Mouse (Mus musculus) heart, postnatal 0 days (tissue): Measurements from ENCODE around the gene Pdha1. TPM values are rescaled to one million over a fixed set of nuclear protein-coding genes. Genes with fewer than 3 reads are reported as not detected.
A peak's percentile ranks its signal among the peaks of the same experiment; 100 is the strongest.

ENCODE experiments used
- ATAC-seq: fragments of 200-750 bp; cut with Nextera tagmentation; 2 replicates; pipeline ENCODE4 v1.8.0; 2017; ENCODE audit warnings: low read depth, moderate number of reproducible peaks, moderate library complexity; ENCODE audit not compliant: insufficient read depth
- DNase-seq: peaks from one replicate; pipeline ENCODE4 v3.0.0-alpha.2; 2016; ENCODE audit warnings: low spot score
- H3K27ac ChIP-seq: fragments of 300-500 bp; sonication (generic); 2 replicates; pipeline ENCODE4 v1.5.1; 2014; ENCODE audit warnings: low read depth, mild to moderate bottlenecking
- H3K27me3 ChIP-seq: fragments of 300-500 bp; sonication (generic); 2 replicates; pipeline ENCODE4 v1.6.1; 2014; ENCODE audit warnings: low read length, mixed read lengths; ENCODE audit not compliant: control insufficient read depth, insufficient read depth
- H3K36me3 ChIP-seq: fragments of 300-500 bp; sonication (generic); replicated peaks from 2 replicates; pipeline ENCODE4 v1.6.1; 2014; ENCODE audit warnings: low read length, mixed read lengths; ENCODE audit not compliant: control insufficient read depth, insufficient read depth
- H3K4me1 ChIP-seq: fragments of 300-500 bp; sonication (generic); 2 replicates; pipeline ENCODE4 v1.6.1; 2014; ENCODE audit warnings: antibody characterized with exemption; ENCODE audit not compliant: control insufficient read depth, insufficient read depth
- H3K4me2 ChIP-seq: fragments of 300-500 bp; sonication (generic); 2 replicates; pipeline ENCODE4 v1.6.1; 2014; ENCODE audit warnings: low read depth, mild to moderate bottlenecking, low read length, moderate library complexity
- H3K4me3 ChIP-seq: fragments of 300-500 bp; sonication (generic); 2 replicates; pipeline ENCODE4 v1.5.1; 2014; ENCODE audit warnings: low read depth, low read length
- H3K9ac ChIP-seq: fragments of 300-500 bp; sonication (generic); replicated peaks from 2 replicates; pipeline ENCODE4 v1.6.1; 2014; ENCODE audit warnings: low read depth, low read length, mixed read lengths
- H3K9me3 ChIP-seq: fragments of 300-500 bp; sonication (generic); replicated peaks from 2 replicates; pipeline ENCODE4 v1.6.1; 2016; ENCODE audit warnings: low read length; ENCODE audit not compliant: control insufficient read depth
- CTCF ChIP-seq: IDR thresholded peaks from 2 replicates; pipeline ENCODE4 v1.5.1; 2016; ENCODE audit warnings: antibody characterized with exemption, control low read depth, low read depth
- EP300 ChIP-seq: IDR thresholded peaks from 2 replicates; pipeline ENCODE4 v1.6.1; 2016; ENCODE audit warnings: antibody characterized with exemption, low read depth
- WGBS: fragments of 180-500 bp; shearing (Covaris S2); extraction: QIAGEN DNeasy Blood & Tissue Kit; methylation state at CpG from one replicate; pipeline ENCODE4 v1.1.7; 2014; 5-methylcytosine and 5-hydroxymethylcytosine counted together
- polyA plus RNA-seq: library from polyadenylated mRNA; unstranded; fragments of >200 nt; fragmentation: Nextera tagmentation; extraction: Ambion mirVana; gene quantifications from 2 replicates; pipeline ENCODE4 v1.2.1, GENCODE M21; 2015
- total RNA-seq: library from RNA; depleted of rRNA; stranded (reverse); fragments of >200 nt; gene quantifications from 2 replicates; pipeline ENCODE4 v1.2.3, GENCODE M21; 2014; ENCODE audit warnings: low replicate concordance; rRNA removed

Gene Pdha1
- total RNA-seq (388 and 396 TPM in 2 replicates), polyA plus RNA-seq (484 and 506 TPM in 2 replicates)

DNA sequence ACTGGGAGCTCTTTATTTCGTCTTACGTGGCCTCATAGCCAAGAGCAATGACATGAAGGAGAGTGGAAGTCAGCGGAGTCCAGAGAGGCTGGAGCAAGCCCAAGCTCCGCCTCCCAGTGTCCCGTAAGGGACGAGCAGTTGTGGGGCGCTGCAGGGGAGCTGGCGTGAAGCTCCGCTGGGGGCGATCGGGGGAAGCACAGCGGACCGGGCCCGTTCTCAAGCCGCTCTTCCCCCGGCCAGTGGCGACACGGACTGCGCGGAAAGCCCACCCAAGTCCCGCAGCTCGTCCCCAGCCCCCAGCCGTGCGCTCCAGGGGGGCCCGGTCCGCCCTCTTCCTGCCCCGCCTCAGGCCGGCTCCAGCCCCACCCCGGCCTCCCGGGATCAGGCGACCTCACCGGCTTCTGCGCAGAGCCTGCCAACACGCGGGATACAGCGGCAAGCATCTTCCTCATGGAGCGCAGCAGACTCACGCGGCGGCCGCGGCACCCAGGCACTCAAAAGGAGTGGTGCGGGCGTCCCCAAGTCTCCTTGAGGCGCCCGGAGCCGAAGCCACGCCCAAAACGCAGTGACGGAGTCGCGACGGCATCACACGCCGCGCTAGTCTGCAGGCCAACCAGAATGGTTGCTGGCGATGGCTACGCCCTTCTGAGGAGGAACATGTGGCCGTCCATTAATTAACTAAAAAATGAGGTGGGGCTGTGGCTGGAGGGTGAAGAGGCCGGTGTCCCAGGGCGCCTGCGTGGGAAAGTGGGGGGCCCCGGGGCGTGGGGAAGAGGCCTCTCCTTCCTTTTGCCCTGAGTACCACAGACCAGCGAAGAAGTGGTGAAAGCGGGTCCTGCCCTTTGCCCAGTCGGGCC, at the start of gene Pdha1:
Gene Pdha1, minus strand, starts transcription at position 553 of the 857 bp plus-strand sequence.
- Histone ChIP-seq H3K4me1 (no peaks in the 10 kb centered on the region; the same call in 1 of the 2 replicates), H3K4me2 (peak within 1 kb of the TSS; percentile 68), H3K27ac (peak within 1 kb of the TSS; percentile 98), H3K36me3 (no peaks in the 10 kb centered on the region), H3K4me3 (peak within 1 kb of the TSS; percentile 77), H3K9ac (peak within 1 kb of the TSS; percentile 81), H3K9me3 (no peaks in the 10 kb centered on the region), H3K27me3 (no peaks in the 10 kb centered on the region)
- WGBS, result 22% methylated on average over 62 of the region's 67 CpGs
- DNase-seq (peak; percentile 84), ATAC-seq (peak; percentile 94)
- TF ChIP-seq CTCF (no peak), EP300 (no peak)

- no peak overlapping the region for H3K9ac ChIP-seq
- TF ChIP-seq CTCF (peak; percentile 15; the same call in 1 of the 2 replicates), EP300 (no peak)
- no peak overlapping the region for H3K27ac ChIP-seq
- 49% methylated on average over 3 of the region's 3 CpGs for WGBS
- H3K9me3 ChIP-seq, result no peaks in the 10 kb centered on the region
- no peaks in the 10 kb centered on the region for H3K27me3 ChIP-seq
- no peak overlapping the region for H3K4me3 ChIP-seq
- no peak overlapping the region for H3K4me2 ChIP-seq
- H3K36me3 ChIP-seq, result no peaks in the 10 kb centered on the region
- DNase-seq (no peak), ATAC-seq (no peak)
- no peaks in the 10 kb centered on the region for H3K4me1 ChIP-seq
Observed at GRCm38 (mm10) chrX:160179032-160179431, 40.8 kb upstream of the Pdha1 start.

GRCm38 (mm10) chrX:160170150-160170549, 31.9 kb upstream of the Pdha1 start:
- peak; percentile 73 for TF ChIP-seq CTCF
- TF ChIP-seq EP300, result no peak
- ATAC-seq (no peak), DNase-seq (peak; percentile 10)
- H3K4me3 ChIP-seq, result no peak overlapping the region
- H3K9ac ChIP-seq, result no peak overlapping the region
- no peak overlapping the region for H3K4me2 ChIP-seq
- H3K4me1 ChIP-seq, result no peaks in the 10 kb centered on the region
- H3K36me3 ChIP-seq, result no peaks in the 10 kb centered on the region
- H3K27ac ChIP-seq, result no peak overlapping the region
- no peaks in the 10 kb centered on the region for H3K9me3 ChIP-seq
- 13% methylated on average over 2 of the region's 3 CpGs for WGBS
- no peaks in the 10 kb centered on the region for H3K27me3 ChIP-seq

- H3K4me2 ChIP-seq, result no peak overlapping the region
- no peak overlapping the region for H3K4me3 ChIP-seq
- H3K4me1 ChIP-seq, result no peaks in the 10 kb centered on the region
- no peaks in the 10 kb centered on the region for H3K27me3 ChIP-seq
- WGBS, result 43% methylated on average over 6 of the region's 6 CpGs
- no peak for ATAC-seq
- TF ChIP-seq CTCF (no peak), EP300 (no peak)
- H3K9me3 ChIP-seq, result no peaks in the 10 kb centered on the region
- no peak overlapping the region for H3K27ac ChIP-seq
- H3K36me3 ChIP-seq, result no peaks in the 10 kb centered on the region
- H3K9ac ChIP-seq, result no peak overlapping the region
- DNase-seq, result no peak
Observed at GRCm38 (mm10) chrX:160166246-160166985, 28.2 kb upstream of the Pdha1 start.

GRCm38 (mm10) chrX:160164259-160164658, 26.0 kb upstream of the Pdha1 start:
- 76% methylated on average over 3 of the region's 3 CpGs for WGBS
- Histone ChIP-seq H3K9me3 (no peaks in the 10 kb centered on the region), H3K9ac (no peak overlapping the region), H3K27ac (no peak overlapping the region), H3K27me3 (no peaks in the 10 kb centered on the region), H3K4me3 (no peak overlapping the region), H3K36me3 (no peaks in the 10 kb centered on the region), H3K4me2 (no peak overlapping the region), H3K4me1 (no peaks in the 10 kb centered on the region)
- ATAC-seq (no peak), DNase-seq (no peak)
- TF ChIP-seq EP300, result no peak
- no peak for TF ChIP-seq CTCF
